Mouse (Mus musculus): ENCODE data around the gene Kcnj13.

DNA sequence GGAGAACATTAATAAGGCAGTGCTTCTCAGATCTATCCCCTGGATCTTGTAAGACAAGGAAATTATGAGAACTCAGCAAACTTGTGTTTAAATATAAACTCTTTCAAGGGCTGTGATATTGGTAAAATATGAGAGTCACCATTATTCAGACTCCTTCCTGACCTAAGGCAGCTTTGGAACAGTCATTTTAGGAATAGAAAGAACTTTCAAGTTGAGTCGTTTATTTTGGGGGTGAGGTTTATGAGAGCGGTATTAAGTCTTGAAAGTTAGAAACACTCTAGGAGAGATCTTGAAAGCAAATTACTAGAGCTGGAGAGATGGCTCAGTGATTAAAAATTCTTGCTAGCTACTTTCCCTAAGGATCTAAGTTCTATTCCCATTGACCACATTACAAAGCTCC lies 40.6 kb upstream of the Kcnj13 start:
- TF ChIP-seq CTCF (IDR thresholded peaks at IDR 0.05; ENCODE audit: extremely low read depth, insufficient read depth, insufficient read length, insufficient replicate concordance) (no peak), POLR2A (IDR thresholded peaks at IDR 0.05; ENCODE audit: low read depth, low read length) (no peak)
